Mouse (Mus musculus): ENCODE results near the gene Plcl1. TPM values are rescaled to one million over a fixed set of nuclear protein-coding genes. Genes with fewer than 3 reads are reported as not detected.

The Plcl1 gene
- total RNA-seq, 2 experiments from 2014 or later = 4.1 to 4.8 TPM

GRCm38 (mm10) chr1:55525100-55525499, 119.4 kb downstream of the Plcl1 start:
- DNase-seq = no peak

GRCm38 (mm10) chr1:55525748-55526147, 120.0 kb downstream of the Plcl1 start:
- no peak for DNase-seq

DNA sequence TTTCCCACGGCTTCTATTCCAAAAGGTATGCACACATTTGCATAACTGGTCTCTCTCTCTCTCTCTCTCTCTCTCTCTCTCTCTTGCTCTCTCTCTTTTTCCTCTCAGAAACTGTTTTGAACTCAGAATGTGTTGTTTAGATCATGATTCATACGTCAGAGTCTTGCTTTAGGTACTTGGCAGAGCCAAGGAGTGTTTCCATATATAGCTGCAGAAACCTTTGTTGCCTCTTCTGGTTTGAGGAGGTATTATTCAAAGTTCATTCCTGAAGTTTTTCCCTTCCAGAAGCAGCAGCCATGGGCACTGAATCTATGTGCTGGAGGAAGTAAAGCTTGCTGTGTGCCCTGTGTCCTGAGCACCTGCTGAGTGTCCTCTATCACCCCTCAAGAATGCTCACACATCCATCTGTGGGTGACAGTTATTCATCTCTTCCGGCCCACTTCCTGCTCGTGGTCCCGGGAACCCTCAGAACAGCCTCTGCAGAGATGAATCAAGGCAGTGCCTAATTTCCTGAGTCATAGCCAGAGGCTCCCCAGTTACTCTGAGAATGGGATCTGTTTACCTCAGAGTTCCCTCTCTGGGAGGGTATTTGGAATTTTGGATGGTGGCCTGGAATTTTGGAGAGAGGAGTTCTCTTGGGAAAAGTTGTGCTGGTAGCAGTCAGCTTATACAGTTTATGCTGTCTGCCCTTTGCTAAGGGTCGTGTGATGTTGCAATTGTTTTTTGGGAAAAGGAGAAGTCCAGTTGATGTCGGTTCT, 123.0 kb downstream of the Plcl1 start:
- peak in 1 of 2 experiments; percentile 8 for DNase-seq

- DNase-seq = no peak
Measured at GRCm38 (mm10) chr1:55533823-55534222, 128.1 kb downstream of the Plcl1 start.

DNA sequence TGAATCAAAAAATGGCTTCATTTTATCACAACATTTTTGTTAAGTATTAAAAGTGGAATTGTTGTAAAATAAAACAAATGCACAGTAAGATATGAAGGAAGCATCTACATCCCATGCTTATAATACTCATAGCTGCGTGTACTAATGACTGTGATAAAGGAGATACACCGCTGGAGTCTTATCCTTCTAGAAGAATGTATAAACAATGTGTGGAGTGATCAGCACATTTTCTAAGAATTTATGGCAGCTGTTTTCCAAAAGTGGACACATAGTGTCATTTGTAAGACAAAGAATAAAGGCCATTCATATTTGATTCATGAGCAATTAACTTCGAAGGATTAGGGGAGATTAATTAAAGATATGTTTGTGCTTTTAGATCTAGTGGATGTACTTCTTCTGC, 148.7 kb downstream of the Plcl1 start:
- no peak for DNase-seq

GRCm38 (mm10) chr1:55557960-55558359, 152.2 kb downstream of the Plcl1 start:
- DNase-seq = no peak

DNA sequence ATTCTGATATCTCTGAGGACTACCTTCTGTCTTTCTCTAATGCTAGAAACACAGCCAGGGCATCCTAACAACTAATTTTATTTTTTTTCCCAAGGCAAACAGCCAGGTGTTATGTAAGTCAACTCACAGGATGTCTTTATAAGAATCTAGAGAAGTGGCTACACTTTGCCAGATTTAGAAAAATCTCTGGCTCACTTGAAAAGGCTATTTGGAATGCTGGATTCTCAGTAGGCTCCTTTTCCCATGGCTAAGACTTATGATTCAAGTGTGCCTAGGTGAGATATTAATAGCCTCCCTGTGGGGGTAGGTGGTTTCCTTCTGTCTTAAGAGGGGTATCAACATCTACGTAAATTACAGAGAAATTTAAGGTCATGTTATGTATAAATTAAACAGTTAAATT, 152.7 kb downstream of the Plcl1 start:
- DNase-seq = no peak

DNA sequence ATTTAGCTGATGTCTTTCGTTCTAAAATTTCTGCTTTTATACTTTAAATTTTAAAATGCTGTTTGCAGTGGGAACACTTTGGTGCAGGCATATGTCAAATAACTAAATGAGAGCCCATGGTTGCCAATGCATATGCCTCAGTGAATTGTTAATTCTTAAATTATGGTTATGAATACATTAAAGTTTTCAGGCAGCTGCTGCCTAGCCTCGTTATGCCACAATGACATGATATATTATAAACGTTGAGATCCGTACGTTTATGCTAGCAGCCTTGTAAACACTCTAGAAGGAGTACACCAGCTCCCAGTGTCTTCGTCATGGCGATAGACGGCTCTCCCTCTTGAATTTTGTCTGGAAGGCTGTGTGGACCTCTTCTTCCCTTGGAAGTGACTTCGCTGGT, 154.3 kb downstream of the Plcl1 start:
- DNase-seq = no peak

DNA sequence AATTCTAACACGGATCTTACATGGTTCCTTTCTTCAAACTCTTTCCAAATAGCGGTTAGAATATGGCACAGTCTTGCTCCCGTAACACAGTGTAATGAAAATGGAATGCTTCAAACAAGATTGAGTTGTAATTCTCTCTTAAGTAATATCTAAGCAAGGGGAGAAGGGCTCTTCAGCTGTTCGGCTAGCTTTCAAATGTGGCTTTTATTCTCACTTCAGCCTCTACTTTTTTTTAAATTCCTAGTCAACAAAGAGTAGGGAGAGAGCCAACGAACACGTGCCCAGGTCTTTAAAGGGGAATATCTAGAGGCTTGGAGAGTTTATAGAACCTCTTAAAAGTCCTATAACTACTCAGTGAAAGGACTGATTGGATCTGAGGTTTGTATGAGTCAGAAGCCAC, 160.2 kb downstream of the Plcl1 start:
- DNase-seq = no peak

DNA sequence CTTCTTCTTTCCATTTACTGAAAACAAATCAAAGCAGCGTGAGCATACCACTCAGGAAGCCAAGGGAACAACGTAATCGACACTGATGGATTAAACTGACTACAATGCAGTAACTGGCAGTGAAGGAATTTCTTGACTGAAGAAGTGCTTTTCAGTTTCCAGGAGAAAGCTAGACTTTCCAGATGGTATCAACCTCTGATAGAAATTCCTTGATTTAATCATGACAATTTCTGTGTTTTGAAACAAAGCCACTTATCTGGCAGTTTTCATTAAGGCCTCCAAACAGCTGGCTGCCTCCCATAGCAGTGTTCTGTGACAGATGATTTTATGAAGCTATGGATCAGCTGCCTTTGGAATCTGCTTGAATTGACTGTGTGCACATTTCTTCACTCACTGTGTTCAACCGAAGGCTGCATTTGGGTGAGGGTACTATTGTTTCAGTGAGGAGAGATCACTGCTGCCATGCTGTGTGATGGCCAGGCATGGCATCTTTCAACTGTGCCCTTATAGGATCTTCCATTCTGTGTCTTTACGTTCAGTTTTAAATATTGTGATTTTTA, 162.2 kb downstream of the Plcl1 start:
- DNase-seq = no peak

DNA sequence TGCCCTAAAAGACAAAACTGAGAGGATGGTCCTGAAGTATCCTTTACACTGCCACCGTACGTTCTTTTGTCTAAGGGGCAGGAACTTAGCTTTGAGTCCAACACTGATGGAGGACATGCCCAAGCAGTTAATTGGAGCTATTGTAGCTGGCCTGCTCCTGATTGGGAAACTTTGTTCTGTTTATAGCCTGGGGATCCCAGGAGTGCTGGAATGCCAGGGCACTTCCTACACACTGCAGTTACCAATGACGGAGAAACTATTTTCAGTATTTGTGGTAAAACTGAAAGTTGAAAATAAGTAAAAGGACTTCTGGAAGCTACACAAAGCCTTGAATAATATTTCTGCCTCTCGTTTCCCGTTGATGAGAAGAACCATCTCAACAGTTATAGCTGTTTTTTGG, 164.5 kb downstream of the Plcl1 start:
- no peak for DNase-seq

GRCm38 (mm10) chr1:55571399-55571798, 165.7 kb downstream of the Plcl1 start:
- DNase-seq = no peak

DNA sequence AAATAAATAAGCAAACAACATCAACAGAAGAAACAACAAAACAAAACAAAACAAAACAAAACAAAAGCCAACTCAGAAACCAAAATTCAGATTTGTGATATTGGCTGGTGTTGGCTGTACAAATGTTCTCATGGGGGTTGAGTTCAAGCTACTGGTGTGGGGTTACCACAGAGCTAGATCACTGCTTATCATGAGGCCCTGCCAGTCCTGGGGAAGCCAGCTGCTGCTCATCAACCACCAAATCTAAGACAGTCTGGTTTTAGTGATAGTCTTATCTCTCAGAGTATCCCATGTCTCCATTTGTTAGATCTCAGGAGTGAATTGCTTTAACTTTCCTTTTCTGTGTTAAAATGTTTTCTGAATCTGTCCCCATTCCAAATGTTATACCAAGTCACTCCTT, 166.5 kb downstream of the Plcl1 start:
- DNase-seq = no peak

GRCm38 (mm10) chr1:55572664-55573063, 166.9 kb downstream of the Plcl1 start:
- DNase-seq = no peak

DNA sequence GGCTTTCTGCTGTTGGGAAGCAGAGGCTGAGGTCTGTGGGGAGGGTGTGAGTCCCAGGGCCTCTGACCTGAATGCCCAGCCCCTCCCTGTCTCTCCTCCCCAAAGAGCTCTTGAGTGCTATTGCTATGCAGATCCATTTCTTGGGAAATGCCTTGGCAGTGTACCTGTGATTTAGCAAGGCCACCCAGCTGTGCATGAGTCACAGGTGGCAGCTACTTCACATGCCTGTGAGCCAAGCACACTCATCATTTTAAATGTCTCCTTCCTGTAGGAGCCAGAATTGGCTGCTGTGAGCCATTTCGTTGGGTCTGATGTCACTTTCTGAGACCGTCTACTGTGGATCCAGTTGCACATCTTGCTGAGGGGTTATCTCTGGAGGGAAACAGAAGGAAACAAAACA, 170.2 kb downstream of the Plcl1 start:
- DNase-seq = peak; percentile 56 to 64

- DNase-seq = no peak
Measured at GRCm38 (mm10) chr1:55581752-55582151, 176.0 kb downstream of the Plcl1 start.

- no peak for DNase-seq
Measured at GRCm38 (mm10) chr1:55585441-55585840, 179.7 kb downstream of the Plcl1 start.

GRCm38 (mm10) chr1:55588090-55588489, 182.4 kb downstream of the Plcl1 start:
- DNase-seq = no peak

DNA sequence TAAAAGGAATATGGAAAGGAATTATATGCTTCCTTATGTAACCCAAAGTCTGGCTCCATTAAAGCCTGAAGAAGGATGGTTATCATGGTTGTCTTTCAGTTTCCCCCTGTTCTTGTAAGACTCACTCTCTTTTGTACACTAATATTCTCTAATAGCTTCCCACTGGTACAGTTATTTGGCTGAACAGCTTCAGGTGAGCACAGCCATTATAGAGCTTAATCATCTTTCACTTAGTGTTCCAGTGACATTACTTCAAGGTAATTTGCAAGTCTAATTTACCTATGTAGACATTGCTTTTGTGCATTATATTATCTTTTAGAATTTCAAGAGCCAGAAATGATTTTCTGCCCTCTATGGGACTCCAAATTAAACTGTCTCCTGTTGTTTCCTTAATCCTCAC, 184.3 kb downstream of the Plcl1 start:
- DNase-seq = no peak

DNA sequence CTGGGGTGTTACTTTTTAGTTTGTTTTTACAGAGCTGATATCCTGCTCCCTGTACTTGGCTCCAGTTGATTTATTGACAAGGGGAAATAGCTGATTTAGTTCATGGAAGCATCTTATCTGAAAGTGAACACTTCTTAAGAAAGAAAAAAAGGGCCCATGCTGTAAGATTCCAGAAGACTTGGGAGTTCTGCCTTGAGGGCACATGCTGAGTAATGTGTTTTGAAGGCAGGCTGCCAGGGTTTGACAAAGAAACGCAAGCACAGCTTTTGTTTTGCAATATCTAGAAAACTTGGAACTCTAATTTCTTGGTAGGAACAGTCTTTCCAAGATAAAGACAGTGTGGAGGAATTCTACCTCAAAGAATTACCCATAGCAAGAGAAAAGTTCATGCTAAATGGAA, 194.8 kb downstream of the Plcl1 start:
- DNase-seq = peak; percentile 46 to 47

- DNase-seq = no peak
Measured at GRCm38 (mm10) chr1:55604593-55604992, 198.9 kb downstream of the Plcl1 start.

DNA sequence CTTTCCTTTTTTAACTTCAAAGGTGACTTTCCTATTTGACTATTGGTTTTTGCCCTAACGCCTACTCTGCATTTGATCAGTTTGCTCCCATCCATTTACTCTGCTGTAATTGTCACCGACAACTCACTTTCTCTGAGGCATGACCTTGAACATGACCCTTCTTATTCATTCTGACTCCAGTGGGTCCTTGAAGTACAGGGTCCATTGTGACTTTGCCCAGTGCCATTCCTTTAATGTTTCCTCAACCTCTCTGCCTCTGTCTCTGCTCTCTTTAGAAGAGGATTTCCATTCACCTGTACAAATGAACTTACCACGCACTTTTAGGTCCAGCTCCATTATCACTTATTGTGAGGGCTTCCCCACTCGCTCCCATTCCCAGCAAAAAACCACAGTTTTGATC, 199.7 kb downstream of the Plcl1 start:
- DNase-seq = no peak

GRCm38 (mm10) chr1:55605956-55606355, 200.2 kb downstream of the Plcl1 start:
- DNase-seq = no peak

GRCm38 (mm10) chr1:55606405-55606804, 200.7 kb downstream of the Plcl1 start:
- DNase-seq = no peak
